Mouse (Mus musculus) monocyte, adult 2 months (primary cell): ENCODE measurements around the gene Gm813.

Source experiments
- DNase-seq, 2 experiments: peaks; one replicate each; pipeline ENCODE4 v3.0.0; 2022; ENCODE audit warnings: low spot score in 2 of 2, low read depth in 1 of 2

The Gm813 gene

DNA sequence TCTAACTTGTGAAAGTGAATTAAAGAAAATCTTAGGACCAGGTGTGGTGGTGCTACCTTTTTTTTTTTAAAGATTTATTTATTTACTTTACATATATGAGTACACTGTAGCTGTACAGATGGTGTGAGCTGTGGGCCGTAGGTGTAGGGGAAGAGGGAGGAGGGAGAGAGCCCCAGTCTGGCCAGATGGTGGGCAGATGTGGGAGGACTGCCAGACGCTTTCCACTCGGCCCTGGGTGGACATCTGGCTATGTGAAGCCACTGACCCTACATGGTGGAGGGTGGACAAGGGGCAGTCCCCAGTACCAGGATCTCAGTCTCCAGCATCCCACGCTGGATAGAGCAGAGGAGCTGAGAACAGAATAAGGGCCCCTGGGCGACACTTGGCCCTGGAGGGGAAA, 9.7 kb downstream of the Gm813 start:
- DNase-seq = no peak

DNA sequence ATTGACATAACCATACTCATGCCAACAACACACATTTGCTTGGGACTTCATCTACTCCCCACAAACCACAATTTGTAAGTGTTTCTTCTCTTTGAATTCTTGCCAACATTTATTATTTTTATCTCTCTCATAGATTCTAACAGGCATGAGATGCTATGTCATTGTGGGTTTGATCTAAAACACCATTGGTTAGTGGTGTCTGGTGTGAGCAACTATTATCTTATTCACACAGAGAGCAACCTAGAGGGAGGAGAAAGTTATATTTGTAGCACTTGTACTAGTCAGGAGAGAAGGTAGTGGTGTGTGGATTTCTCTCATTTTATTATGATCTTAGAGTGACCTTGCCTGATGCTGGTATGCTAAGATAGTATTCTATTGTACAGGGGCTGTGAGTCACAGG, 12.1 kb downstream of the Gm813 start:
- DNase-seq = no peak

DNA sequence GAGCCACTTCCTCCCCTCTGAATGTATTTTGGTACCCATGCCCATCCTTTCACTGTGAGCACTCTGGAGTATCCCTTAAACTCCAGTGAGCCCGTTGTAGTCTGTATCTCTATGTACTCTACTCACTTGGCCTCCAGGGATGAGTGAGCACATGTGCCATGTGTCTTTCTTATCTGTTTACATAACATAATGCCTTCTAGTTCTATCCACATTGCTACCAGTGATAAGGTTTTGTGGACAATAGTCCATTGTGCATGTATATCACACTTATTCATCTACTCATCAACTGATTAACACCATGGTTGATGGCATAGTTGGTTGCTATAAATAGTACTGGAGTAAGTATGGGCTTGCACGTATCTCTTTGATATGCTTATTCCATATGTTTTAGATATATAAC, 12.9 kb downstream of the Gm813 start:
- no peak for DNase-seq

DNA sequence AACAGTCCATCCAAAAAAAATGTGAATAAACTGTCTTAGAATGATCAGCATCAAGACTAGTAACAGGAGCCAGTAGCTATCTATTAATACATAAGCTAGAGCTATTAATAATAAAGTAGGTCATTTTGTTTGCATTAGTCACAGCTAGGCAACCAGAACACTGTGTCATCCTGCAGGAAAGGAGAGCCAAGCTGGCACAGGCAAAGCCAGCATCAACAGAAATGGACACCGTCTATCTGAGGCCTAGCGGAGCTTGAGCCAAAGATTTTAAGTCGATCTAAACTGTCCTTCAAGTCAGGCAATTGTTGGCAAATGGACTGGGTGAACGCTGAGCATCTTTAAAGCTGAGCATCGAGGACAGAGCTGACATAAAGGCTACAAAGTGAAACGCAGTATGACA, 15.9 kb downstream of the Gm813 start:
- no peak for DNase-seq

DNA sequence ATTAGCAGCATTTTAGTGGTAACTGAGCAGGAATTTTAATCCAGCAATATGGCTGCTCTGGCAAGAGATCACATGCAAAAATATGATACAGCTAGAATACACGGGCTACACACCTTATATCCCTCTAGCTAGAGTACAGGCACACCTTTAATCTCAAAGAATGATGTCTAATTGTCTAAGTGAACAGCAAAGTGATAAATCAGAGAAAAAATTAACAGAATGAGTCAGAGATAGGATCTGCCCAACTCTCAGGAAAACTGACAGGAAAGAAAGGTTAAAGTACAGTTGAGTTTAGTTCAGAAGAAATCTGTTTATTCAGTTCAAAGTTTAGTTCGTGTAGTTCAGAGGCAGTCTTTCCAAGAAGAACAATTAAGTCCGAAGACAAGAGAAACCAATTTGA, 25.5 kb downstream of the Gm813 start:
- no peak for DNase-seq

DNA sequence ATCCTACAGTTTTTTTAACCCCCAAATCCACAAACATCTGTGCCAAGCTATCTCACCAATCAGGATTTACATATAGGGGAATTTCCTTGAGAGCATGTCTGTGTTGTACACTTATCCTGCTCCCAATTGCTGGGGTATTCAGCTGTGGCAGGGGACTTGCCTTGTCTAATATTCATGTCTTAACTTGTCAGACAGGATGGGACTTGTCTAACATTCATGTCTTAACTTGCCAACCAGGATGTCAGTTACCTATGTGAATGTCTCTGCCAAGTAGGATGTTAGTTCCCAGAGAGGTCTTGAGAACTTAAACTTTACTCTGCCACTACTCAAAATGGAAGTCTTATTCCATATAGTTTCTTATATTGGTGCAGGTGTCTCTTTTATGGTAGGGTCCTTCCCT, 27.3 kb downstream of the Gm813 start:
- DNase-seq = no peak

DNA sequence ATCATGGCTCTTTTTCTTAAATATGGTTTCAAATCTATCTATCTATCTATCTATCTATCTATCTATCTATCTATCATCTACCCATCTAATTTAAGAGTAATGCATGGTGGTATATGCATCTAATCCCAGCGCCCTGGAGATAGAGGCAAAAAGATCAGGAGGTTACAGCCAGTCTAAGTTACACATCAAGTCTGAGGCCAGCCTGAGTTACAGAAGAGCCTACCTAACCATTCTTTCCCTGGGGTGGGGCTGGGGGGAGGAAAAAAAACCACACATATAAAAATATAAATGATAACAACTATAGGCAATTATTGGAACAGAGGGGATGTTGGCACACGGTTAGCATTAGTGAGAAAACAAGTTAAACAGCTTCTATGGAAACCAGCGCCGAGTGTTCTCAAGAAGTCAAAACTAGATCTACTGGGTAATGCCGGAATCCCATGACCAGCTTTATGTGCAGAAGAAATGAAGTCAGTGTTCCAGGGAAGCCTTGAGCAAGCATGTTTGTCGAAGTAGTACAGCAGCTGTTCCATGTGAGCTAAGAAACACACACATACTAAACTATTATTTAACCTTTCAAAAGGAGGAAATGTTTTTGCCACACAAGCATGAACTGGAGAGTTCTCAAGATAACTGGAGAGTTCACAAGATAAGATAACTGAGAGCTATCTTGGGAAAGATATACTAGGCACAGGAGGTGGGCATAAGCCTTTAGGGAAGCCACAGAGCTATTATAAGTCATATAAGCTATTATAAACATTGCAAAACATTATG, 42.6 kb downstream of the Gm813 start:
- DNase-seq = no peak

DNA sequence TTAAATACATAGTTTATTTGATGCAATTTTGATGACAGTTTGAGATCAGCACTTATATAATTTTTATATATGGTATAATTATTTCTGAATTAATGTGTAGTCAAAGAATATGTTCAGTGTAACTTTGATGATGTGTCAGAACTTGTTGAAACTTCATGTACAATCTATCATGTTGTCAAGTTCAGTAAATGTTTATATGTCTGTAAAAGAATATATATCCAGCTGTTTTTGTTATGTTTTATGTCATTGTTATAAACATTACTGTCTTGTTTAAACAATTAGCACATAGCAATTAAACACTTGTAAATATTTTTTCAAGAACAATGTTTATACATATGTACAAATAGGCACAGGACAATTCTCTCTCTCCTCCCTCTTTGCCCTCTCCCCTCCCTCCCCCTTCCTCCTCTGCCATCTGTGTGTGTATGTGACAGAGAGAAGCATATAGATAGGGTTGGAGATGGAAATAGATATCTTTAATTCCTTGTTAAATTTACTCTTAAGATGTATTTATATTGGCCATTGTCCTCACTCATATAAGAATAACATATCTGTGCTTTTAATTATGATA, 46.0 kb downstream of the Gm813 start:
- no peak for DNase-seq
